Mouse (Mus musculus): ENCODE measurements around the gene Slc4a5.
A peak's percentile ranks its signal among the peaks of the same experiment; 100 is the strongest.
"Not testable (repeated sequence)": the region's sequence is repeated elsewhere in the genome, so short reads cannot be mapped to it uniquely, and the experiment has no call there.

Slc4a5 gene

DNA sequence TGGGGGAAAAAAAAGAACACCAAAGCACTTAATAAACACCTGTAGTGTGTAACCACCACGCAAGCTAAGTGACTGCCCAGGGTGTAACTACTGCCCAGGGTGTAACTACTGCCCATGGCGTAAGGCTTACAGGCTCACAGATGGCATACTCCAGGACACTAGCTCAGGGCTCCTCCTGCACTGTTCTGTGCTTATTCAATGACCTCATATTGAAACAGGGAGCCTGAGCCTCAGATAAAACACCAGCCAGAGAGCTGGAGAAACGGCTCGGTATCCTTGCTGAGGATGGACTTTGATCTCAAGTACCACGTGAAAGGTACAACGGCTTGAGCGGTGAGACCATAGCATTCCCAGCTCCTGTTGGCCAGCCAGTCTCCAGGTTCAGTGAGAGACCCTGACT, 92.4 kb downstream of the Slc4a5 start:
- DNase-seq, result no peak

DNA sequence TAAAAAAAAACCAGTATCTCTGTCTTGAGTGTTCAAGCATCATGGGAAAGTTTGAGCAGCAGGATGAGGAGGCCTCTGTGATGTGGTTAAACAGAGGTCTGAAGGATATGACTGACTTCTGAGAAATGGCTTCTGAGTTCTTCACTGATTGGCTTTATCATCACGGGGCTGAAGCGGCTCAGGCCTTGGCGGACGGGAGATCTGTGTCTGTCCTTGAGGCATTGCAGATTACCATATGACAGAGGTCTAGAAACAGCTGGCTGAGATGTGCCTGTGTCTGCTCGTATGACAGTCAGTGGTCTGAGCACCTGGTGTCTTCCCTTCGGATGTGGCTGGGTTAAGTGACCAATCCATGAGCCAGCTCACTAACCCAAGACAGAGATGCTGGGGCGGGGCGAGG, 92.9 kb downstream of the Slc4a5 start:
- DNase-seq, result peak; percentile 12

DNA sequence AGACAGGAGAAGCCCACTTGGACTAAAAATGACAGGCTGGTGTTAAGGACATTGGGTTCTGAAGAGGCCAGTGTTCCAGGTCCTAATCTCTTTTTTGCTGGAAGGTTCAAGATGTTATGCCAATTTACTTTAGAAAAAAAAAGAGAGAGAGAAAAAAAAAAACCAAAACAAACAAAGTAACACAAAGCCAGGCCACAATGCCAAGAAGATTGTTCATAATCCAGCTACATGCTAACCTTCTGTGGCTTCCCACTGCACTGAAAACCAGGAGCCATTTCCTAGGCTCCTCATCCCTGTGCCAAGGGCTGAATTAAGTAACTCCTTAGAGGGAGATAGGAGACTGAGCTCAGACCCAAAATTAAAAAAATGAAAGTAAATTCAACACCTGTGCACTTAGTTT, 95.7 kb downstream of the Slc4a5 start:
- DNase-seq, result no peak

DNA sequence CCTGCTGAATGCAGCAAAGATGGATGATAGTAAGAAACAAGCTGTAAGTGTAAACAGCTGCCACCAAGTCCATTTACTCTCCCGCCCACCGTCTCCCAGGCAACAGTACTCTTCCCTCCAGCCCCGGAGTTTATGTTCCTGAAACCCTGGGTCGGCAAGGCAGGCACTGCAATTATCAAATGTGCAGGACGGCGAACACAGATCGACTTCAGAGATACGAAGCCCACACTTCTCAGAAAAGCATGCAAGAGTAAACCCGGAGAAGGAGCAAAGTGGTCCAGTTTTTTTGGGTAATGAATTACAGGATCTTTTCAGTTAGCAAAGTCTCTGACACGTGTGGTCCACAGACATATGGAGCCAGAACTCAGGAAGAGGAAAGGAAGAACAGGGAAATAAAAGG, 96.4 kb downstream of the Slc4a5 start:
- no peak for DNase-seq

DNA sequence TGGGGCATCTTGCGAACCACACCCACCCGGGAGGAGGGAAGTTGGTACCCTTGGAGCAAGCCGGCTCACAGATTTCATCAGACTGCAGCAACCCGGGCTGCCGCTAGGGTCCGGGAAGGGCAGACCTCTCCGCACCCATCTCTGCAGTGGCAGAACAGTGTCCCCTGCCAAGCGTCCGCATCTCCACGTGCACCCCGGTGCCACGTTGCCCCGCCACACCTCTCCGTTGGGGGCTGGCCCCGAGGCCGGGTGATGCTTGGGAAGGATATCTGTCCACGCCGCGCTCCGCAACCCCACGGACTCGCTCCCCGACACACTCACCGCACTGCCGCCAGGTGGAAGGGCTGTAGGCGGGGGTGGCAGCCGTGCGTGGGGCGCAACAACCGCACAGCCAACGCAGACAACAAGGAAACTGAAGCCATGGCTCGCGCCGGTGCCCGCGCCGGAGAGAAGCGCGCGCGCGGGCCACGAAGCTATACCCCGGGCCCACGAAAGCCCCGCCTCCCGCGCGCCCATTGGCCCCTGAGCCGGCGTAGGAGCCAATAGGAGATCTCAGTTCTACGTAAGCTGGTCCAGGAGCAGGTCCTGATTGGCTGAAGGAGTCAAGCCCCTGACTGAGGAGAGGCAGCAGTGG, 97.6 kb downstream of the Slc4a5 start:
- peak; percentile 93 for DNase-seq

DNA sequence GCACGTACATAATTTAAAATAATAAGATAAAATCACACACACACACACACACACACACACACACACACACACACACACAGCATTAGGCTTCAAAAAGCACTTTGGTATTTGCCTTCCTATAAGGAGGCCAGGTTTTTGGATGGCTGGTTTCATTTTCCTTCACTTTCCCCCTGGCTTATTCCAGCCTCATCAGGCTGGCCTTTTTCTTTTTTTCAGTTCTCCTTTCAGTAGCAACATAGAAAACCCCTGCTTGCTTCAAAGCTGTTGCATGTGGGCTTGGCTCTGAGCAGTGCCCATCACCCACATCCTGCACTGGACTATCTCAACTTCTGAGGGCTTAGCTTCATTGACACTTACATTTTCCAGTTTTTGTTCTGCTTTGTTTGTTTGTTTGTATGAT, 102.3 kb downstream of the Slc4a5 start:
- no peak for DNase-seq

DNA sequence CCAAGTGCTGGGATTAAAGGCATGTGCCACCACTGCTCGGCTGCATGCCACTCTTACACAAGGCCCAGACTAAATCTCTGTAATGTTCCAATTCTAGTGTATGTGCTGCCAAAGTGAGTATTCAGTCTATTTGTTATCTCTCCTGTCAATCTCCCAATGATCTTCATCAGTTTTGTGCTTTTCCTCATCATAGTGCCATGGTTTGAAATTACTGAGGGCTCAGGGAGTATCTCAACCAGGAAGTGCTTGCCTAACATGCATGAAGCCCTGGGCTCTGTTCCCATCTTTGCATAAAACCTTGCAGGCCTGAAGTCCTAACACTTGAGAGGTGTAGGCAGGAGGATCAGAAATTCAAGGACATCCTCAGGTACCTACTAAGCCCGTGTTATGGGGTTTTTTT, 103.2 kb downstream of the Slc4a5 start:
- no peak for DNase-seq

DNA sequence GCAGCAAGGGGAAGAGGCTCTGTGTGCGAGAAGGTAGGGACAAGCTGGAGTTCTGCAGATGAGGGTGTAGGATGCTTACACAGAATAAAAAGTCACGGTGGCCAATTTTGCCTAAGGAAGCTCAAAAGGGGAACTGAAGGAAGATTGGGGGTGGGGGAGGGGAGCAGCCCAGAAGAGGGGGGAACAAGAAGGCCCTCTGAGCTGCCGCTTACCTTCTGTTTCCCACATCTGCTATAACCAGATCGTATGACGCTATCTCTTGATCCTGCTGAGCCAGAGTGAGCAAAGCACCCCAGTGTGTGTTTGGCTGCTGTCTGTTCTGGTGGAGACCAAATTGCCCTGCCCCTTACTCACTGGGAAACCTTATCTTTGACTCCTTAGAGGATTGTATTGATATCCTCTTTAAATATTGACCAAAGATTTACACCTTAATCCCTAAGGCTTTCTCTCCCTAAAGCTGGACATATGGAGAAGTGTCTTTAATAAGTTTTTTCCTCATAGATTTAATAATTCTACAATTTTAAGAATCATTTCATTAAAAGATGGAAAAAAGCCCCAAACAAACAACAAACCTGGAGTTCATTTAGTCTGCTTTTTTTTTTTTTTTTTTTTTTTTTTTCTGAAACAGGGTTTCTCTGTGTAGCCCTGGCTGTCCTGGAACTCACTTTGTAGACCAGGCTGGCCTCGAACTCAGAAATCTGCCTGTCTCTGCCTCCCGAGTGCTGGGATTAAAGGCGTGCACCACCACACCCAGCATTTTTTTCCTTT, 104.2 kb downstream of the Slc4a5 start:
- DNase-seq, result no peak

DNA sequence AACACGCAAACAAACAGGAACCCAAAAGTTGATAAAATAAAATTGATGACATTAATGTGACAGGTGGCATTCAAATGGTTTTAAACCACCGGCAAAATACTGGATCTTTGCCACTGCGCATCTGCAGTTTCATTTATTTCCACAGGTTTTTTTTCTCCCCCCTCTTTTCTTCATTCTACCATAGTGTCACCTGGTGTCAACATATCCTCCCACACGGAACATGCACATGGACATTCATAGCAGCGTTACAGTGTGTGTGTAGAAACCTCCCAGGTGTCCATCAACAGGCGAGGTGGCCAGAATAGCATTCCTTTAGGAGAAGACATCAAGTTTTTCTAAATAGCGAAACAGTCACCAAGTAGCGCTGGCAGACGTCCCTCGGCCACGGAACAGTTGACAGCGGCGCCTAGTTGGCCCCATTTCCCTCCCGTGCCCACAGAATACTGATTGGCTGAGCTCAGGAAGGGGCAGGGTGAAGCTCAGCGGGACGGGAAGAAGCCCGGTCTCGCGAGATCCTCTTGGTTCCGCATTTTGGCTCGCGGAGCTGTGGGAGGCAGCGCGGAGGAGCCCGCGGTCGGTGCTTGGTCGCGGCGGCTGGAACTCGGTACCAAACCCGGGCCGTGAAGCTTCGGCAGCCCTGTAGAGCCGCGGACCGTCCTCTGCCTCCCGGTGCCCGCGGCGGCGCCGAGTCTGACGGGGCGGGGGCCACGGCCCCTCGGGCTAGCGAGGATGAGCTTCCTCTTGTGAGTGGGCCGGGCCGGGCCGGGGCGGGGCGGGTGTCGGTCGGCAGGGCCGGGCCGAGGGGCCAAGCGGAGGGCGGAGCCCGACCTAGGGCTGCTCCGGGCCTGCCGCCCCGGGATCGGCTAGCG, 106.1 kb downstream of the Slc4a5 start, which contains the start of the genes Mthfd2 and Mob1a:
Gene Mthfd2, minus strand, starts transcription at position 384 of the 869 bp plus-strand sequence.
Gene Mob1a, plus strand, starts transcription at position 492 of the 869 bp plus-strand sequence.
- peak; percentile 93 for DNase-seq

DNA sequence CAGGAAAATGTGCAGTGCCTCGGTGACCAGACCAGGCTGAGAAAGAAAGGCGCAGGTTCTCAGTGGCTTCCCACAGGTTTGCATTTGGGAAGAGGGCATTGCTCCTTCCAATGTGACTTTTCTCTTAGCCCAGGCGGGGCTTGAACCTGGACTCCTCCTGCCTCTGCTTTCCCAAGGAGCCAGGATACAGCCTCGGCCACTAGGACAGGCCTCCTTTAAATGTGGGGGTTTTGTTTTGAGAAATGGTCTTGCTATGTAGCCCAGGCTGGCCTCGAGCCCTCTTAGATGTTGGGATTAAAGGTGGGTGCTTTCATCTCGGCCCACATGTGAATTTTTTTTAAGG, 106.7 kb downstream of the Slc4a5 start:
- DNase-seq, result no peak

DNA sequence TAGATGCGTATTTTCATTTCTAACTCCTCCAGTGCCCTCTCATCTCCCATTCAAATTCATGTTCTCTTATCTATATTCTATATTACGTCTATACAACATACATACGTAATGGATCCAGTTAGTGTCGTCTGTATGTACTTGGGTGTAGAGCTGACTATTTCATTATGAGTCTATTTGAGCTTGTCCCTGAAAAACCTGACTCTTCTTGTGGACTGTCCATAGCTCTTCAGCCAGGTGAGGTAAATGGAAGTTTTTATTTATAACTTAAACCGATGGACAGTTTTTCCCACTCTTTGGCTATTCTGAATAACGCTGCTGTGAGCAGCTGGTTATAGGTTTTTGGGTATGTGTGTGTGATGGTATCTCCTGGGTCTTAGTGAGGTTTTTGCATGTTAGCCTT, 107.1 kb downstream of the Slc4a5 start:
- DNase-seq, result no peak

DNA sequence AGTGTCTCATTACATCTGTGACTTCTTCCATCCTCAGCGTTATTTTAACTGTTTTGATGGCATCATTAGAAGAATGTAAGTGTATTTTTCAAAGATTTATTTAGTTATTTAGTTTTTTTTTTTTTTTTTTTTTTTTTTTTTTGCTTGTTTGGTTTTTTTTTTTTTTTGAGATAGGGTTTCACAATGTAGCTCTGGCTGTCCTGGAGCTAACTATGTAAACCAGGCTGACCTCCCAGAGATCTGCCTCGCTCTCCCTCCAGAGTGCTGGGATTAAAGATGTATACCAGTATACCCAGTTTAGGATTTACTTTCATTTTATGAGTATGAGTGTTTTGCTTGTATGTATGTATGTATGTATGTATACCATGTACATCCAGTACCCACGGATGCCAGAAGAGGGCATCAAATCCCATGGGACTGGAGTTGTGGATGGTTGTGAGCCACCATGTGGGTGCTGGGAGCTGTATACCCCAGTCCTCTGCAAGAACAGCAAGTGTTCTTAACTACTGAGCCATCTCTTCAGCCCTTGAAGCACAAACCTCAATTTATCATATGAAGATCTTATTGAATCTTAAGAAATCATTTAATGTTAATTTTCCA, 108.1 kb downstream of the Slc4a5 start:
- no peak for DNase-seq

DNA sequence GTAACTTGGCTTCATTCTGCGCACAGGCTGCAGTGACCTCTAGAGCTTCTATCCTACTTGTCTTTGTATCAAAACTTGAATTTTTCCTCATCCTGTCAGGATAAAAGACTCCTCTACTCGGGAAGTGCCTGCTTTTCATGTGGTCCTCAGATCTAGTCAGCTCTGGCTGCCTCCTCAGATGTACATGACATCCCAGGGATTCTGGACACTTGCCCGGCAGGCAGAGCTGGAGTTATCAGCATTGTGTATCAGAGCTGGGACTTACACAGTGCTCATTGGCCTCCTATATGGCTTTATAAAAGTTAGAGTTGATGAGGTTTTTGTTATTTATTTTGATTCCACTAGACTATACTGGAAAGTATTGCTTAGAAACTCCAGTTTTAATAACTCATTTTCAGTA, 121.8 kb downstream of the Slc4a5 start:
- DNase-seq, result no peak

DNA sequence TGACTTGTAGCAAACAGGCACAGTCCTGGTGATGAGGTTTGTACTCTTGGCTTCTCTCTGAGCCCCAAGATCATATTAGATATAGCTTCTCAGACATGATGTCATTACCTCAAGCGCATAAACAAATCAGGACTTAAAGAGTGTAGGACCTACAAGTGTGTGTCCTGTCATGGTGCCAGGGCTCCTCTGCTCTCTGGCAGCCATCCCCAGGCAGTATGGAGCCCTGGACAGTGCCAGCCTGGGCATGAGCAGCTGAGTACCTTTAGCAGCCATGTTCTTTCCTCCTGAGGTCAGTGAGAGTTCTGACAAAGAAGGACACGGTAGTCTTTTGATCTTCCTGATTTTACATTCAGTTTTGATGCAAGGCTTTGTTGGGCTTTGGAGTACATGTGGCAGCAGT, 123.3 kb downstream of the Slc4a5 start:
- no peak for DNase-seq

DNA sequence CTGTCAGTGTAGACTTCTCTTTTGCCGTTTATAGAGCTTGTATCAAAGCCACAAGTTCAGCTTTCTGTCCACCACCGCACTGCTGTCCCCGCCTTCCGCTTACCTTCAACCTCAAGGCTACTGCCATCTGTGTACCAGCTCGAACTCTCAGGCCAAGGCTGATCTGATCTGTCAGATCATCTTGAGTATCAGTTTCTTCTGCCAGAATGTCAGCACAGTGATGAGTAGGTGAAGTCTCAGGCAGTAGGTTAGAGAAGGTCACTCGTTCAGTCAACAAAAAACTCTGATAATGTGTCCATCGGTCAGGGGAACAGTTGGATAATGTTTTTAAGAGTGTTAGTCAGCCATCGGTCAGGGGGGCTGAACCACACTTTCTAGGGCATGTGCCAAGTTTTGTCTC, 125.7 kb downstream of the Slc4a5 start:
- not testable (repeated sequence) for DNase-seq

DNA sequence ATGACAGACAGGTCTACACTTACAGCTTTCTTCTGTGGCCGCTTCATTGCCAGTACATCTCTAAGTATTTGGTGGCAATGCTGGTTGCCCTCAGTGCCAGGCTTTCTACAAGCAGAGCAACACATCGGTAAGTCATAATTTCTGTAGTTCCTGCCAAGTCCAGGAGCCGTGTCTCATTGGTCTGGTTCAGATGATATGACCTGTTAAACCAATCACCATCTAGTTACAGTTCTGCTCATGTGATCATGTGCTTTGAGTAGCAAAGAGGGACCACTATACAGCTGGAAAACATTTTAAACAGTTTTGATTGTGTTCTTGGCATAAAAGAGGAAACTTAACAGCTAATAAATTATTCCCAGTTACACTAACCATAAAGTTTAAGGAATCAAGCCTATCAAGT, 128.3 kb downstream of the Slc4a5 start:
- DNase-seq, result no peak

DNA sequence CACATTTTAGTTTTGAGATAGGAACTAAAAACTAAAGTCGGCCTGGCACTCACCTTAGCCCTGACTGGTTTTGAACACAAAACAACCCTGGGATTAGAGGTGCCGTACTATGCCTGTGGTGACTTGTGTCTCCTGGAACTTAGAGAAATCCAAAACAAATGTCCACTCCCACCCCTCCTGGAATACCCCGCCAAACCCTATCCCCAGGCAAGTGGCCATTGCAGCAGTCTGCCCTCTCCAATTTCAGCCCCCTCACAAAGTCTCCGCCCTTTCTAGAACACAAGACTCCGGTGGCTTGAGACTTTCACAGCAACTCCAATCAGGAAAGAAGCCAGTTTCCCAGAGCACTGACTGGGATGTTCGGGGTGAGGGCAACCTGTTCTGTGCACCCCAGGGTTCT, 129.2 kb downstream of the Slc4a5 start, which contains the start of gene Bola3:
Gene Bola3, plus strand, starts transcription at position 275 of the 400 bp plus-strand sequence.
- DNase-seq, result no peak

DNA sequence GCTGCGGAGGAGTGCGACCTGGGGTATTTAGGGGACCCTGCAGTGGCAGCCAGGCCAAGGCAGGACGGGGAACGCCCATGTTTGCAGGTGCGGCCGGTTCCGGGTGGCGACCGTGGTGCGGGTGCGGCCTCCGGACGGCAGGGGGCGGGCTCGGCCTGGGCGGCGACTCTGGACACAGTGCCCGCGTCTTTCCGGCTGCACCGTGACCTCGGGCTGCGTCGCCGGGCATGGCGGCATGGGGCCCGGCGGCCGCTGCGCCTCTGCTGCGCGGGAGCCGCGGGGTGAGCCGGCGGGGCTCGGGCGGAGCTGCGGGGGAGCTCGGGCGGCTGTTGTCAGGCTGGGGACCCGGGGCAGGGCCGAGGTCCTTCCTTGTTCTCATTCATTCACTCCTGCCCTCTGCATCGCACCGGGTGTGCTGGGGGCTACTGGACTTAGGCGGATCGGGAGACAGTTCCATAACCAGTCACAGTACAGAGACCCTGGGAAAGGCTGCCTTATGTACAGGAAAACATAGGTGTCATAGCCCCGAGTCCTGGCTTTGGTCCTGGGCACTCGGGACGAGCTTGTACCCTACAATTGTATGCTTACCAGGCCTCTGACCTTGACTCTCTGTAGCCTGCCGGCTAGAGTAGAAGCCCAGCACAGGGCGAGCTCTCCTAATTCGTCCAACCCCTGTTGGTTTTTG, 129.8 kb downstream of the Slc4a5 start:
- peak; percentile 96 for DNase-seq

DNA sequence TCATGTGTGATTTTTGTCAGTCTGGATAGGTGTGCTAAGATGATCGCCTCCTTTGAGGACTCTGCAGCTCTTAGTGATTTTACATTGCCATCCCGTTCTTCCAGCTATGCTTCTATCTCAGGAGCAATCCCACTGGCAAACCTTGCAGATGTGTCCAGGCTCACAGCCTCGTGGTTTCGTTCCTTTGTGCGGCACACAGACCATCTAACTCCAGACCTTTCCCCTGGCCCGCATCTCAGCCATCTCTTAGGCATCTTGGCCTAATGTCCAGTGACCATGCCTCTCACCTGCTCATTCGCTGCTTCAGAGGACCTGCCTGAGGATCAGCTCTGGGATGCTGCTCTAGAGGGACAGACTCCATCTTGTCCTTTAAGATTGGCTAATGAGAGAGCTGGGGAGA, 130.5 kb downstream of the Slc4a5 start:
- DNase-seq, result no peak

DNA sequence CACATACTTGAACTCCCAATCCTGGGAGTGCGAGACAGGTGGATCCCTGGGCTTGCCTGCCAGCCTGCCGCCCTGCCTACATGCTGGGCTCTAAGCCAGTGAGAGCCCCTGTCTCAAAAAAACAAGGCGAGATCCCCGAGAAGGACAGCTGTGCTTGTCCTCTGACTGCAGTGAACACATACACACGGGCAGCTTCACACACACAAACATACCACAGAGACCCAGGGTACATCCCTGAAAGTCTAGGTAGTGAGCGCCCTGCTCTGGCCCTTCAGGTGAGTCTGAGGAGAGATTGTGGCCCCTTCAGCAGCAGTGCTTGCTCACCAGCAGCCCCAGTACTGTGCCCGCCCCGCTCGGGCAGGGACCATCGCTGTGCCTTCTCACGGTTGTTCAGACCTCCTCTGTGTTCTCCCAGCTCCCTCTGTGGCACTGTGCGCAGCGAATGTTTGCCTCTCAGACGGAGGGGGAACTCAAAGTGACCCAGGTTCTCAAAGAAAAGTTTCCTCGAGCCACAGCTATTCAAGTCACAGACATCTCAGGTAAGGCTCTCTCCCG, 131.3 kb downstream of the Slc4a5 start:
- no peak for DNase-seq

DNA sequence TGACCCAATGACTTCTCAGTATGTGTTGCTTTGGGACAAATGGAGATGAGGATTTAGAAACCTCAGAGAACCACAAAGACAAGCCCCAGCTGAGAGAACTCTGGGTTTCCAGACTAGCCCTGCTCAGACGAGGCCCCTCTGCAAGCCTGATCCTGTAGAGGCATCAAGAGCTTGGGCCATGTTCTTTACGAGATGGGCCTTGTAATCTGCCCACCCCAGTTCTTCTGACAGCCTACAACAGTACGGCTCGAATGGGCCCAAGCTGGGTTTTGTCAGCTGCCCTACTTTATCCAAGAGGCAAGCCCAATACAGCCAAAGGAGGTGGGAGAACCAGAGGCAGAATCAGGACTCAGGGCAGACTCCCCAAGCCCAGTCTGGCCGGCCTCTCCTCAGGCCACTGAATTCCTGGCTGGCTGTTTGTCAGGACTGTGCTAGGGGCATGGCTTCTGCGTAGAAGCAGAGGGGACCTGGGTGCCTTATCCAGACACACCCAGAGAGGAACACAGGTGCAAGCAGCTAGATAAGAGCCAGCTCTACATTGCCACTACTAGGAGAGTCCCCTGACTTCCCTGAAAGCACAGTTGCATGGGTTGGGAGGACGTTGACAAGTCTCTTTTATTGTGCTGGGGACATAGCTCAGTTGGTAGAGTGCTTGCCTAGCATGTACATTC, 132.0 kb downstream of the Slc4a5 start:
- DNase-seq, result no peak

Measured in thymus, postnatal 25 days (tissue).